Mouse (Mus musculus): ENCODE results near the gene Drosha.

Gene Drosha

GRCm38 (mm10) chr15:12941651-12942180 lies 117.1 kb downstream of the Drosha start:
- DNase-seq = no peak

DNA sequence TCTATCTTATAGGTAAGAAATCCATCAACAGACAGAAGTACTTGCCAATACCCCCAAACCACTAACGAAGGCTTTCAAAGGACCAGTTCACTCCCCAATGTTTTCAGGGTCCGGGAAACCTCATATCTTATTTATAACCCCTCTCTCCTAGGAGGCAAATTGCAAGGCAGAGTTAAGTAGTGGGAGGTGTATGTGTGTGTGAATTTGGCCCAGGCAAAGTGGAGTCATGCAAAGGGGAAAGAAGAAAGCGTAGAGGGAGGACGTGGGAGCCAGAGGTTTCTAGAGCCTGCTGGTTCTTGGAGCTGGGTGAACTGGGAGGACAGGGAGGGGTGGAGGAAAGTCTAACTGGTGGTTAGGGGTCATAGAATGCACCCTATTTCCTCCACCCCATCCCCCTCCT lies 117.8 kb downstream of the Drosha start:
- no peak for DNase-seq

DNA sequence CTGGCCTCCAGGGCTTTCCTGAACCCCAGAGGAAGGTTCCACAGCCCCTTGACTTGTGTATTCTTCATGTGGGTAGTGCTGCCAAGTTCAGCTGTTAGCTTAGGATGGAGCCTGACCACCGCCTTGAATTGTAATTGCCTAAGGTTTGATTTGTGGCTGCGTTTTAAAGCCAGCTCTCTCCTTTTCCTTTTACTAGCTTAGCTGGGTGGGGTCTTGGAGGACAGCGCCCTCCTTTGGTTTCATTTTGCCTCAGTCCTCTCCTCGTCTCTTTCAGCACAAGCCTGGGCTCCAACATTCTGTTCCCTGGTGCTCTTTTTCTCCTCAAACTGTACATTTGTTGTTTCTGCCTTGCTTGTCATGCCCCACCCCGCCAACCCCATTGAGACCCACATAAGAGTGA lies 133.4 kb downstream of the Drosha start:
- no peak for DNase-seq

- no peak for DNase-seq
These were observed 137.6 kb downstream of the Drosha start for GRCm38 (mm10) chr15:12962179-12962578.

- no peak for DNase-seq
These were observed 140.6 kb downstream of the Drosha start for GRCm38 (mm10) chr15:12965209-12965608.

- no peak for DNase-seq
These were observed 144.2 kb downstream of the Drosha start for GRCm38 (mm10) chr15:12968815-12969214.

GRCm38 (mm10) chr15:12972441-12972840 lies 147.8 kb downstream of the Drosha start:
- DNase-seq = no peak

All from cerebellum, postnatal 14 days (tissue).